Mouse (Mus musculus) v-Abl transformed pro-B cells (cell line): ENCODE results near the gene Gal3st4.

ENCODE experiments used
- in situ Hi-C, 2 experiments: fragments of 400-800 bp; cut with MboI; formaldehyde crosslinking; loops; one replicate each; pipeline ENCODE4 v1.15.1; 2025; ENCODE audit not compliant: unreplicated experiment in 2 of 2

Gal3st4 gene

DNA sequence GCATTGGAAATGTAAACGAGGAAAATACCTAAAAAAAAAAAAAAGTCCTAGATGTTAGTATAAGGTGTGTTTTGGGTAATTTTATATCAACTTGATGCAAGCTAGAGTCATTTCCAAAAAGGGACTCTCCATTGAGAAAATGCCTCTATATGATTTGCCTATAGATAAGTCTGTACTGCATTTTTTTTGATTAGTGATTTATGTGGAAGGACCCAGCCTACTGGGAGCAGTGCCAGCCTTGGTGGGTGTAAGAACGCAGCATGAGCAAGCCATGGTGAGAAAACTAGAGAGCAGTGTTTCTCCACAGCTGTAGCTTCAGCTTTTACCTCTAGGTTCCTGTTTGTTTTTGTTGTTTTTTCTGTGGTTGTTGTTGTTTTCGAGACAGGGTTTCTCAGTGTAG, 49.4 kb downstream of the Gal3st4 start:
- in situ Hi-C loops = loop anchor here (5.0 to 25.0 kb wide), 7 partner anchors 222 to 414 kb away; partner anchors contain the start of genes Azgp1 (in 1 of the 2) and Zfp157 (in 1 of the 2)

DNA sequence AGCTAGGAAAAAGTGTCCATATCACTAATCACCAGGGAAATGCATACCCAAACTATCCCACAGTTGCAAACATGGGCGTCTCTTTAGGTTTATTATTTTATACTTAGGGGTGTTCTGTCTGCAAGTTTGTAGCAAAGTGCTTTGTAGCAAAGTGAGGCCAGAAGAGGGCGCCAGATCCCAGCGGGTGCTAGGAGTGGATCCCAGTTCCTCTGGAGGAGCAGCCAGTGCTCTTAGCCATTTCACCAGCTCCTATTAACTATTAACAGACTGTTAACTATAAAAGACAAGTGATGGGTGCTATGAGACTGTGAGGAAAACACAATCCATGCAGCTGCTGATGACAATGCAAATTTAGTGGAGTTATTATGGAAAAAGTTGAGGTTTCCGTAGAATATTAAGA, 50.5 kb downstream of the Gal3st4 start:
- in situ Hi-C loops = loop anchor here (5.0 to 25.0 kb wide), 7 partner anchors 223 to 415 kb away; partner anchors contain the start of genes Azgp1 (in 1 of the 2) and Zfp157 (in 1 of the 2)

DNA sequence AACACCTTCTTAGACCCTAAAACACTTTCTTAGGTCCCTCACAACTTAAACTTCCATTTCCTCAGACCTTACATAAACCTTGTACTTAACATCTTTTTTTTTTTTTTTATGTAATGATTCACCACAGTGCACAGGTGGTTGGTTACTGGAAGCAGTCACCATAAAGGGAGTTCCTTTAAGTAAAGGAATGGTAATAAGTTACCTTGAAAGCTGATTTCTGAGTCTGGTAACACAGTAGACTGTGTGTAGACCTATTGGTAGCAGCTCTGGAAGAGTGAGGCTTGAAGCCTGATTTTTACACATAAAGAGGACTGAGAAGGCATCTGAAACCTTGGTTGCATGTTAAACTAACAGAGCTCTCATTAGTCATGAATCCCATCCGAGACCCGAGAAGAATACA, 52.8 kb downstream of the Gal3st4 start:
- in situ Hi-C loops = loop anchor here (5.0 to 25.0 kb wide), 7 partner anchors 225 to 417 kb away; partner anchors contain the start of genes Azgp1 (in 1 of the 2) and Zfp157 (in 1 of the 2)

DNA sequence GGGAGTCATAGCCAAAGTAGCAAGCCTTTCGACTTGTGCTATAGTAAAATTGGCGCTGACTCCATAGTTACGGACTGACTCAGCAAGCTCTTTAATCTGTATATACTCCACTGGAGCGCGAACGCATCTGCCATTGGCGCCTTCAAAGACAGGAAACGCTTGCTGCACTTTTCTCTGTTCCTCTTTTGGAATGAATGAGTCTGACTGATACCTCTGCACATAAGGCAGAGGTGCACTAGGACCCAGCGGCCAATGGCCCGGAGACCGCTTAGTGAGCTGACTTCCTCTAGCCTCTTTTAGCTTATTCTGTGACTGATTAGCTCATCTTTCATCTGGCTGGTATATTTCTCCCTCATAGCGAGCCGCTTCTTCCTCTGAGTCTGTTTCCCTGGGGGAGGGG, 56.0 kb downstream of the Gal3st4 start:
- in situ Hi-C loops = loop anchor here (25.0 kb wide), 2 partner anchors 229 to 421 kb away; partner anchors contain the start of gene Azgp1 (in 1 of the 2)
